Mouse (Mus musculus) kidney, embryonic 14.5 days (tissue): ENCODE measurements around the gene Cd164l2. TPM values are rescaled to one million over a fixed set of nuclear protein-coding genes. Genes with fewer than 3 reads are reported as not detected.

ENCODE experiments used
- ATAC-seq: fragments of 200-750 bp; cut with Nextera tagmentation; 2 replicates; pipeline ENCODE4 v1.8.0; 2017; ENCODE audit warnings: moderate number of reproducible peaks, mild to moderate bottlenecking, moderate TSS enrichment, moderate library complexity; ENCODE audit not compliant: low FRiP score, low TSS enrichment
- H3K27ac ChIP-seq: fragments of 300-500 bp; sonication (generic); 2 replicates; pipeline ENCODE4 v1.5.1; 2014; ENCODE audit warnings: low read depth, mild to moderate bottlenecking, low read length, moderate library complexity, mixed read lengths
- H3K27me3 ChIP-seq: fragments of 300-500 bp; sonication (generic); 2 replicates; pipeline ENCODE4 v1.6.1; 2014; ENCODE audit warnings: mild to moderate bottlenecking, low read length; ENCODE audit not compliant: control insufficient read depth, insufficient read depth
- H3K36me3 ChIP-seq: fragments of 300-500 bp; sonication (generic); 2 replicates; pipeline ENCODE4 v1.6.1; 2014; ENCODE audit warnings: low read length, mixed read lengths; ENCODE audit not compliant: control insufficient read depth, insufficient read depth
- H3K4me1 ChIP-seq: fragments of 300-500 bp; sonication (generic); 2 replicates; pipeline ENCODE4 v1.6.1; 2014; ENCODE audit warnings: low read length, mixed read lengths; ENCODE audit not compliant: control insufficient read depth, insufficient read depth
- H3K4me2 ChIP-seq: fragments of 300-500 bp; sonication (generic); replicated peaks from 2 replicates; pipeline ENCODE4 v1.6.1; 2014; ENCODE audit warnings: low read depth, mild to moderate bottlenecking, low read length
- H3K4me3 ChIP-seq: fragments of 300-500 bp; sonication (generic); 2 replicates; pipeline ENCODE4 v1.5.1; 2014; ENCODE audit warnings: mild to moderate bottlenecking, low read length
- H3K9ac ChIP-seq: fragments of 300-500 bp; sonication (generic); 2 replicates; pipeline ENCODE4 v1.6.1; 2014; ENCODE audit warnings: low read depth, mild to moderate bottlenecking, low read length, moderate library complexity
- H3K9me3 ChIP-seq: fragments of 300-500 bp; sonication (generic); 2 replicates; pipeline ENCODE4 v1.6.1; 2016; ENCODE audit warnings: low read length; ENCODE audit not compliant: control insufficient read depth
- WGBS: fragments of 180-500 bp; shearing (Covaris S2); extraction: QIAGEN DNeasy Blood & Tissue Kit; methylation state at CpG from one replicate; pipeline ENCODE4 v1.1.7; 2014; 5-methylcytosine and 5-hydroxymethylcytosine counted together
- microRNA-seq: library from miRNA; unstranded; fragments of <30 nt; microRNA quantifications from one replicate; pipeline ENCODE4, GENCODE M21; 2016
- polyA plus RNA-seq: library from polyadenylated mRNA; unstranded; fragments of >200 nt; fragmentation: Nextera tagmentation; extraction: Ambion mirVana; gene quantifications from 2 replicates; pipeline ENCODE4 v1.2.1, GENCODE M21; 2014

The Cd164l2 gene
- polyA plus RNA-seq, 1 experiment from 2014 or later, result 6.9 TPM

DNA sequence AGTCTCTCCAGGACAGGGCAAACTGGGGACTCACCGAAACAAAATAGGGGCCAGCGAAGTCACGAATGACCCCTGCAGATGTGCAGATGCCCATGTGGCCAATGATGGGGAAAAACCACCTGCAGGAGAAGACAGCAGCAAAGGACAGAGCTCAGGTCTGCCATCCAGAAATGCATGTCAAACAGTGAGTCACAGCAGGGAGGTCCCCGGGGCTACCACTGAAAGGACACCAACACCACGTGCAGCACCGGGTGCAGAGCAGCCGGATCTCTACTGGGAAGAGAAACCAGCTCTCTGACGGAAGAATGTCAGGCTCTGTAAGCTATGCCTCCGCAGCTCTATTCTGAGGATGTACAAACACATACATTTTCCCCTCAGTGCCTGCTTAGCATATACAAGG is 59.0 kb downstream of the Cd164l2 start:
- Histone ChIP-seq H3K4me1 (no peaks in the 10 kb centered on the region), H3K9ac (no peak overlapping the region), H3K9me3 (no peaks in the 10 kb centered on the region), H3K27ac (no peak overlapping the region), H3K27me3 (no peaks in the 10 kb centered on the region), H3K4me3 (no peak overlapping the region), H3K4me2 (no peak overlapping the region), H3K36me3 (peaks cover 44% of the 10 kb centered on the region)
- 92% methylated on average over 9 of the region's 9 CpGs for WGBS
- no peak for ATAC-seq

Small RNA genes within 50 kb of the gene (microRNA-seq; reads per million reads assigned to microRNA genes)
- 0.84 reads per million for gene Mir7017

Other genes starting within 250 kb of the Cd164l2 start
- gene Fgr, start 238.0 kb upstream of the Cd164l2 start, polyA plus RNA-seq, result 0.23 and 0.45 TPM in 2 replicates
- gene Ahdc1, start 200.9 kb upstream of the Cd164l2 start, polyA plus RNA-seq, result 11.3 and 12.1 TPM in 2 replicates
- 103 and 143 TPM in 2 replicates for gene Wasf2, start 81.6 kb upstream of the Cd164l2 start, polyA plus RNA-seq
- 0.53 TPM in 1 of 2 replicates, not detected in the other for gene Gpr3, start 405 bp downstream of the Cd164l2 start, polyA plus RNA-seq
- 2.8 and 4.1 TPM in 2 replicates for gene Map3k6, start 28.7 kb downstream of the Cd164l2 start, polyA plus RNA-seq
- gene Sytl1, start 51.0 kb downstream of the Cd164l2 start, polyA plus RNA-seq, result 0.70 and 1.1 TPM in 2 replicates
- gene Tmem222, start 65.7 kb downstream of the Cd164l2 start, polyA plus RNA-seq, result 74.9 and 87.9 TPM in 2 replicates
- 10.0 and 16.0 TPM in 2 replicates for gene Wdtc1, start 141.3 kb downstream of the Cd164l2 start, polyA plus RNA-seq
- 5.6 and 7.6 TPM in 2 replicates for gene Slc9a1, start 157.6 kb downstream of the Cd164l2 start, polyA plus RNA-seq